Comparison of ENCODE assay signal across 9 mouse cellular contexts in the genomic region with DNA sequence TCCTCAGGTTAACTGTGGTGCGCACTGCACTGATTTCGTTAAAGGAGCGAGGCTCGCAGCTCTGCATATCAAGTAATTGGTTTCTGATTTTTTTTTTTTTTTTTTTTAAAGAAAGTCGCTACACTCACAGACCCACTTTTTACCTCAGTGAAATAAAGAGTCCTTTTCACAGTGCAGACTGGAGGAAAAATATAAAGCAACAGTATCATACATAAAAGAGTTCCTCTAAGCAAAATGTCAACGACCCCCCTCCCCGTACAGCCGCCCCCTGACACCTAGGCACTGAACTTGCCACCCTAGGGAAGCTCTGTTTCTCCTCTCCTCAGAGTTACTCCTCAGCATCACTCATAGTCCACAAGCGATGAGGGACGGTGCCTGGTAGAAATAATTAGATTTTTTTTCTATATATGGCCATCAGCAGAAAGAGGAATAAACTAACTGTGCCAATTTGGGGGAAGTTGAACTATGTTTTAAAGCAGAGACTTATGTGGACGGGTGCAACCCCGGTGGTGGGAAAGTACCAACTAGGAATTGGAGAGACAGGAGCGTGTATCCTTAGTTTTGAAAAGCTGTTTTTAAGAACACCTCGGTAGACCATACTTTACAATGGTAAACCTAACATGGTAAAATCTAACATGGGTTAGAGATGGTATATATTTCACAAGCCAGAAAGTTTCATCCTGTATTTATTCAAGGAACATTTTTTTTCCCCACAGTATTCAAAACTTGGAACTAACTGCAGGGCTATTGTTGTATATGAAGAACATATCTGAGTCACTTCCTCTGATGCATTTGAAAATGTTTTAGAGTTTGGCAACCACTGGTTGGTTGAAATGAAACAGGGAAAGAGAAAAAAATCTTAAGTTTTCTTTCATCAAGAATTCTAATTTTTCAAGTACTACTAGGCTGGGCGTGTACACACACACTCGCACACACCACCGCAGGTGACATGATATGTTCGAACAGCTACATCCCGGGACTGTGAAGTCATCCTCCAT.
DNase-seq lines count a peak whose midpoint lies in the region; ATAC-seq lines count a peak whose summit lies in the region.
"Had no signal": no experiment of that assay in that cellular context is flagged by ENCODE, and none has a peak within 500 bp of the region (broad histone marks: within the 10 kb centered on the region; RNA-seq: fewer than 3 reads in every experiment).

No protein-coding gene starts in this region.

- no peak for ATAC-seq in heart, embryonic 14.5 days (ENCODE audit: insufficient number of reproducible peaks, insufficient read depth, low FRiP score, low read depth)
- ATAC-seq in hindbrain, embryonic 13.5 days (ENCODE audit: low FRiP score) = peak; percentile 48
- peak; percentile 46 for ATAC-seq in midbrain, embryonic 15.5 days (replicated peaks)

- no peaks in the 10 kb centered on the region for H3K9me3 ChIP-seq in heart, embryonic 14.5 days (ENCODE audit: control insufficient read depth, low read length)
- H3K9me3 ChIP-seq in hindbrain, embryonic 13.5 days = no peaks in the 10 kb centered on the region
- H3K9me3 ChIP-seq in midbrain, embryonic 15.5 days = no peaks in the 10 kb centered on the region

- H3K4me2 ChIP-seq in heart, embryonic 14.5 days (ENCODE audit: low read length) = peak overlapping the region; percentile 56
- peak overlapping the region; percentile 64 for H3K4me2 ChIP-seq in hindbrain, embryonic 13.5 days
- peak overlapping the region; percentile 55 for H3K4me2 ChIP-seq in midbrain, embryonic 15.5 days

- peak overlapping the region; percentile 31 to 39 for H3K4me3 ChIP-seq in heart, embryonic 14.5 days (ENCODE audit: control insufficient read depth in 1 of 2, insufficient read depth in 1 of 2, low read depth in 1 of 2, low read length in 2 of 2)
- peak overlapping the region; percentile 40 for H3K4me3 ChIP-seq in hindbrain, embryonic 13.5 days
- H3K4me3 ChIP-seq in midbrain, embryonic 15.5 days = peak overlapping the region; percentile 40

- peaks cover 6 to 27% of the 10 kb centered on the region in 2 experiments for H3K4me1 ChIP-seq in heart, embryonic 14.5 days (ENCODE audit: control insufficient read depth in 2 of 2, insufficient read depth in 2 of 2, low read length in 2 of 2)
- peaks cover 16% of the 10 kb centered on the region for H3K4me1 ChIP-seq in hindbrain, embryonic 13.5 days (replicated peaks)
- peaks cover 19% of the 10 kb centered on the region for H3K4me1 ChIP-seq in midbrain, embryonic 15.5 days

- DNase-seq in heart, postnatal 4 days = no peak
- peak; percentile 36 for DNase-seq in brain, adult 2 months (ENCODE audit: low read depth, low spot score)
- DNase-seq in spleen, adult 18-20 months = no peak
- no peak for DNase-seq in left cerebral cortex, adult 9 months (ENCODE audit: low spot score in 2 of 2)
- DNase-seq in layer of hippocampus, adult 8-10 months (ENCODE audit: low spot score in 2 of 2) = no peak
- DNase-seq: thymus, adult 18-20 months had no signal

- peak overlapping the region; percentile 79 to 97 for H3K27ac ChIP-seq in heart, embryonic 14.5 days (replicated peaks in 1 of 2; ENCODE audit: control insufficient read depth in 1 of 2, insufficient read depth in 1 of 2, low read depth in 2 of 2, low read length in 2 of 2)
- peak overlapping the region; percentile 83 for H3K27ac ChIP-seq in hindbrain, embryonic 13.5 days
- H3K27ac ChIP-seq in midbrain, embryonic 15.5 days = peak overlapping the region; percentile 81

- 43% methylated on average over 19 of the region's 19 CpGs for WGBS in heart, embryonic 14.5 days
- 45% methylated on average over 19 of the region's 19 CpGs for WGBS in hindbrain, embryonic 13.5 days
- WGBS in midbrain, embryonic 15.5 days = 47% methylated on average over 19 of the region's 19 CpGs

- no peaks in the 10 kb centered on the region for H3K36me3 ChIP-seq in heart, embryonic 14.5 days (ENCODE audit: control insufficient read depth, insufficient read depth, low read length)
- no peaks in the 10 kb centered on the region for H3K36me3 ChIP-seq in hindbrain, embryonic 13.5 days
- no peaks in the 10 kb centered on the region for H3K36me3 ChIP-seq in midbrain, embryonic 15.5 days (replicated peaks)

- no peaks in the 10 kb centered on the region for H3K27me3 ChIP-seq in heart, embryonic 14.5 days (ENCODE audit: control insufficient read depth, insufficient read depth, low read length)
- H3K27me3 ChIP-seq in hindbrain, embryonic 13.5 days = no peaks in the 10 kb centered on the region
- no peaks in the 10 kb centered on the region for H3K27me3 ChIP-seq in midbrain, embryonic 15.5 days (replicated peaks)

- peak overlapping the region; percentile 51 for H3K9ac ChIP-seq in heart, embryonic 14.5 days (ENCODE audit: low read length)
- peak overlapping the region; percentile 69 for H3K9ac ChIP-seq in hindbrain, embryonic 13.5 days
- peak overlapping the region; percentile 40 for H3K9ac ChIP-seq in midbrain, embryonic 15.5 days
